Mouse (Mus musculus) heart, embryonic 11.5 days (tissue): ENCODE data around the gene Prkce. TPM values are rescaled to one million over a fixed set of nuclear protein-coding genes. Genes with fewer than 3 reads are reported as not detected.

Experiments used
- ATAC-seq: fragments of 200-750 bp; cut with Nextera tagmentation; replicated peaks from 2 replicates; pipeline ENCODE4 v1.8.0; 2017; ENCODE audit warnings: moderate library complexity; ENCODE audit not compliant: insufficient number of reproducible peaks, low FRiP score, low TSS enrichment
- H3K27ac ChIP-seq: fragments of 300-500 bp; sonication (generic); 2 replicates; pipeline ENCODE4 v1.5.1; 2014; ENCODE audit warnings: mild to moderate bottlenecking, low read depth, low read length
- H3K27me3 ChIP-seq: fragments of 300-500 bp; sonication (generic); 2 replicates; pipeline ENCODE4 v1.6.1; 2014; ENCODE audit warnings: mild to moderate bottlenecking, low read length, mixed read lengths; ENCODE audit not compliant: control insufficient read depth, insufficient read depth
- H3K36me3 ChIP-seq: fragments of 300-500 bp; sonication (generic); 2 replicates; pipeline ENCODE4 v1.6.1; 2014; ENCODE audit warnings: mild to moderate bottlenecking, low read length, moderate library complexity, mixed read lengths; ENCODE audit not compliant: control insufficient read depth, insufficient read depth
- H3K4me1 ChIP-seq: fragments of 300-500 bp; sonication (generic); 2 replicates; pipeline ENCODE4 v1.6.1; 2014; ENCODE audit warnings: low read length; ENCODE audit not compliant: control insufficient read depth, insufficient read depth
- H3K4me2 ChIP-seq: fragments of 300-500 bp; sonication (generic); 2 replicates; pipeline ENCODE4 v1.6.1; 2014; ENCODE audit warnings: mild to moderate bottlenecking, moderate library complexity
- H3K4me3 ChIP-seq: fragments of 300-500 bp; sonication (generic); 2 replicates; pipeline ENCODE4 v1.5.1; 2014; ENCODE audit warnings: low read depth, low read length
- H3K9ac ChIP-seq: fragments of 300-500 bp; sonication (generic); 2 replicates; pipeline ENCODE4 v1.6.1; 2014; ENCODE audit warnings: mild to moderate bottlenecking, low read depth, low read length, moderate library complexity
- H3K9me3 ChIP-seq: fragments of 300-500 bp; sonication (generic); replicated peaks from 2 replicates; pipeline ENCODE4 v1.6.1; 2016; ENCODE audit warnings: low read length; ENCODE audit not compliant: control insufficient read depth
- WGBS: fragments of 180-500 bp; shearing (Covaris S2); extraction: QIAGEN DNeasy Blood & Tissue Kit; methylation state at CpG from one replicate; pipeline ENCODE4 v1.1.7; 2014; ENCODE audit not compliant: insufficient replicate concordance; 5-methylcytosine and 5-hydroxymethylcytosine counted together
- polyA plus RNA-seq: library from polyadenylated mRNA; unstranded; fragments of >200 nt; fragmentation: Nextera tagmentation; extraction: Ambion mirVana; gene quantifications from 2 replicates; pipeline ENCODE4 v1.2.1, GENCODE M21; 2014

Gene Prkce
- polyA plus RNA-seq, 1 experiment from 2014 or later = 12.8 TPM

DNA sequence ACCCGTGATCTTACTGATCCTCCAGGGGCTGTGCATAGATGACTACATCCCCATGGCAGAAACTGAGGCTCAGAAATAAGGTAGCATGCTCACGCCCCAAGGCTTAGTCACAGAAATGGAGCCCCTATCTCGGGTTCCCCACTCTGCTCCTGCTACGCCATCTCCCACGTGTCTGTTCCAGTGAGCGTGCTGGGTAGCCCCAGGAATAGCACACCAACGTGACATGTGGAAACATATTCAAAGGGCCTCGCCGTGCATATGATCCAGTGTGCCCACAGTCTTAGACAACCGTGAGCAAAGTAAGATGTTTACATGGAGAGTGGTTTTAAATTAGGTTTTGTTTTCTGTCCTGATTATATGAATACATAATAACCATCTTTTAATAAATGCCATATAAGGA is 315.1 kb downstream of the Prkce start:
- no peaks in the 10 kb centered on the region for H3K27me3 ChIP-seq
- ATAC-seq = no peak
- H3K4me2 ChIP-seq = no peak overlapping the region
- no peaks in the 10 kb centered on the region; the same call in 1 of the 2 replicates for H3K36me3 ChIP-seq
- H3K4me3 ChIP-seq = no peak overlapping the region
- WGBS = 83% methylated on average over 10 of the region's 10 CpGs
- H3K9me3 ChIP-seq = no peaks in the 10 kb centered on the region
- H3K9ac ChIP-seq = no peak overlapping the region
- H3K4me1 ChIP-seq = 0 out of 2 replicates have a peak, but pooled peaks cover 3% of the 10 kb centered on the region
- H3K27ac ChIP-seq = no peak overlapping the region

DNA sequence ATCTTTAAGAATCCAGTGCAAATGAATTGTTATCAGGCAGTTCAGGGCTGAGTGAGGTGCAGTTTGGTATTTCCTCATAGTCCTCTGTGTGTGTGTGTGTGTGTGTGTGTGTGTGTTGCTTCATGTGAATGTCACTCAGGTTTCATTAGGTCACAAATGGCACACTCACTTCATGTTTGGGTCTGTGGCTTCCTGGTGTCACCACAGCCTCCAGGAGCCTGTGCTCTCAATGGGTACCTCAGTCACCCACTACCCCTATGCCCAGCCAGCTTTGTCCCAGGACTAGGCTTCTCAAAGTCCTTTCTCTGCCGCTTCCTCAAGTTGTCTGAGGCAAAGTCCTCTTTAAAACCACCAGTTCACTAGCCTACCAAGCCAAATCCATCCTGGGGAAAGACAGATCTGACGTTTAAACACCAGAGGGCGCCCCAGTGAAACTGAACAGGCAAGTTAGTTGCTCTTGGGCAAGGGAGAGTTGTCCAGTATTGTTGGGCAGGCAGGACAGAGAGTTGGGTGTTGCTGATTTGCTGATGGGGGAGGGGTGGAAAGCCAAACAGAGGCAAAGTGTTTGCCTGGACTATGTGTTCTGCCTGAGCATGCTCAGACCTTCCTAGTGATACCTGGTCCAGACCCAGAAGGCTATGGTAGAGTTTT is 316.6 kb downstream of the Prkce start:
- no peak overlapping the region for H3K4me2 ChIP-seq
- H3K27ac ChIP-seq = no peak overlapping the region
- H3K9ac ChIP-seq = no peak overlapping the region
- no peak overlapping the region for H3K4me3 ChIP-seq
- no peaks in the 10 kb centered on the region; the same call in 1 of the 2 replicates for H3K36me3 ChIP-seq
- H3K27me3 ChIP-seq = no peaks in the 10 kb centered on the region
- WGBS = 8% methylated on average over 3 of the region's 3 CpGs
- H3K4me1 ChIP-seq = 0 out of 2 replicates have a peak, but pooled peaks cover 3% of the 10 kb centered on the region
- ATAC-seq = no peak
- no peaks in the 10 kb centered on the region for H3K9me3 ChIP-seq

GRCm38 (mm10) chr17:86486657-86487056 is 319.1 kb downstream of the Prkce start:
- 69% methylated on average over 5 of the region's 5 CpGs for WGBS

GRCm38 (mm10) chr17:86487450-86487849 is 319.9 kb downstream of the Prkce start:
- Histone ChIP-seq H3K4me1 (peaks cover 8% of the 10 kb centered on the region; the same call in 1 of the 2 replicates), H3K27me3 (no peaks in the 10 kb centered on the region), H3K27ac (no peak overlapping the region), H3K9ac (no peak overlapping the region), H3K4me3 (no peak overlapping the region), H3K4me2 (no peak overlapping the region), H3K36me3 (no peaks in the 10 kb centered on the region; the same call in 1 of the 2 replicates), H3K9me3 (no peaks in the 10 kb centered on the region)
- WGBS = 49% methylated on average over 3 of the region's 3 CpGs
- ATAC-seq = no peak

More at GRCm38 (mm10) chr17:86486657-86487056, 319.1 kb downstream of the Prkce start:
- Histone ChIP-seq H3K4me2 (no peak overlapping the region), H3K4me1 (0 out of 2 replicates have a peak, but pooled peaks cover 3% of the 10 kb centered on the region), H3K36me3 (no peaks in the 10 kb centered on the region; the same call in 1 of the 2 replicates), H3K9me3 (no peaks in the 10 kb centered on the region), H3K9ac (no peak overlapping the region), H3K27me3 (no peaks in the 10 kb centered on the region), H3K27ac (no peak overlapping the region), H3K4me3 (no peak overlapping the region)
- no peak for ATAC-seq

GRCm38 (mm10) chr17:86489827-86490226 is 322.2 kb downstream of the Prkce start:
- Histone ChIP-seq H3K36me3 (no peaks in the 10 kb centered on the region; the same call in 1 of the 2 replicates), H3K4me2 (no peak overlapping the region), H3K4me1 (peaks cover 5% of the 10 kb centered on the region; the same call in 1 of the 2 replicates), H3K9ac (no peak overlapping the region), H3K27ac (no peak overlapping the region), H3K4me3 (no peak overlapping the region), H3K9me3 (no peaks in the 10 kb centered on the region), H3K27me3 (no peaks in the 10 kb centered on the region)
- ATAC-seq = no peak
- 76% methylated on average over 10 of the region's 10 CpGs for WGBS

GRCm38 (mm10) chr17:86492376-86492775 is 324.8 kb downstream of the Prkce start:
- no peak overlapping the region for H3K4me2 ChIP-seq
- WGBS = 39% methylated on average over 7 of the region's 7 CpGs

DNA sequence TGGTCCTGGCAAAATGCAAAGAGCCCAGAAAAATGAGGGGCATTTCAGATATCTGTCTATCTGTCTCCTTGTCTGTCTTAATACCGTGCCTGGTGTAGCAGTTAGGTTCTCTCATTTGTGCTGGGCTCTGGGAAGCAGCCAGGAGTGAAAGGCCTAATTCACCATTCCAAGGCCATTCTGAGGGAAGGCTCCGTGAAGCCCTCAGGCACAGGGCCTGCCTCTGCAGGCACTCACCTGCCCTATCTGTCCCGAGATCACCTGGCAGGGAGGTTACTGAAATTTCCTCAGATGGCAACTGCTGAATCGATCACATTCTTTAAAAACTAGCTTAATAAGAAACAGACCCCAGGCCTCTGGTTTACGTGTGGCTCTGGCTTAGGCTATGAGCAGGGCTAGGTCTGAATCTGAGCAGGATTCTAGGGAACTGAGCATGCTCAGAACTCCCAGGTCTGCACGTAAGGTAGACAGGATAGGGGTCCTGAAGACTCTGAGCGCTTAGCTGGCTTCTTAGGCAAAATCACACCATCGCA is 326.4 kb downstream of the Prkce start:
- H3K4me3 ChIP-seq = no peak overlapping the region
- WGBS = 78% methylated on average over 8 of the region's 8 CpGs
- no peak overlapping the region for H3K4me2 ChIP-seq
- peaks cover 5% of the 10 kb centered on the region; the same call in 1 of the 2 replicates for H3K4me1 ChIP-seq
- no peaks in the 10 kb centered on the region for H3K9me3 ChIP-seq
- no peaks in the 10 kb centered on the region for H3K36me3 ChIP-seq
- no peak overlapping the region for H3K9ac ChIP-seq
- ATAC-seq = no peak
- H3K27ac ChIP-seq = no peak overlapping the region
- H3K27me3 ChIP-seq = no peaks in the 10 kb centered on the region

More at GRCm38 (mm10) chr17:86492376-86492775, 324.8 kb downstream of the Prkce start:
- Histone ChIP-seq H3K9me3 (no peaks in the 10 kb centered on the region), H3K4me1 (peaks cover 5% of the 10 kb centered on the region; the same call in 1 of the 2 replicates), H3K27ac (no peak overlapping the region), H3K4me3 (no peak overlapping the region), H3K27me3 (no peaks in the 10 kb centered on the region), H3K9ac (no peak overlapping the region), H3K36me3 (no peaks in the 10 kb centered on the region; the same call in 1 of the 2 replicates)
- no peak for ATAC-seq

DNA sequence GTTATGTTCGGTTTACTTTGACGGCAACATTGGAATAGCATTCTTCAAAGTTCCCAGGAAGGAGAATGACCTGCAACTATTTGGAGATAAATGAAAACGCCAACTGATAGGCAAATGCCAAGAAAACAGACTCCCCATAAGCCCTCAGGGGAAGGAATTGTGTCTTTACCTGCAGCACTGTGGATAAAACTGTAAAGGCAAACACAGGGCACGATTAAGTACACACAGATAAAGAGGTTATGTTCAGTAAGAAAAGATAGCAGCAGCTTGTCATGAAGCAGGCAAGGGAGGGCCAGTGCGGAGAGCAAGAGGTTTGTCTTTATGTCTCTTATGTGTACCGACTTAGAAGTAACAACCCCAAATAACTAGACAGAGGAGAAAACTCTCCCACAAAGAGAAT is 326.9 kb downstream of the Prkce start:
- ATAC-seq = no peak
- no peak overlapping the region for H3K27ac ChIP-seq
- WGBS = 55% methylated on average over 6 of the region's 6 CpGs

More for the DNA sequence above, 326.9 kb downstream of the Prkce start:
- no peak overlapping the region for H3K4me2 ChIP-seq
- peaks cover 5% of the 10 kb centered on the region; the same call in 1 of the 2 replicates for H3K4me1 ChIP-seq
- no peak overlapping the region for H3K9ac ChIP-seq
- H3K36me3 ChIP-seq = no peaks in the 10 kb centered on the region
- no peaks in the 10 kb centered on the region for H3K27me3 ChIP-seq
- no peak overlapping the region for H3K4me3 ChIP-seq
- no peaks in the 10 kb centered on the region for H3K9me3 ChIP-seq
